Mouse (Mus musculus) kidney, adult 11 months (tissue): Measurements from ENCODE around the gene Slc3a1.

Experiments used
- DNase-seq: peaks from one replicate; pipeline ENCODE4 v3.0.0; 2022

Slc3a1 gene

DNA sequence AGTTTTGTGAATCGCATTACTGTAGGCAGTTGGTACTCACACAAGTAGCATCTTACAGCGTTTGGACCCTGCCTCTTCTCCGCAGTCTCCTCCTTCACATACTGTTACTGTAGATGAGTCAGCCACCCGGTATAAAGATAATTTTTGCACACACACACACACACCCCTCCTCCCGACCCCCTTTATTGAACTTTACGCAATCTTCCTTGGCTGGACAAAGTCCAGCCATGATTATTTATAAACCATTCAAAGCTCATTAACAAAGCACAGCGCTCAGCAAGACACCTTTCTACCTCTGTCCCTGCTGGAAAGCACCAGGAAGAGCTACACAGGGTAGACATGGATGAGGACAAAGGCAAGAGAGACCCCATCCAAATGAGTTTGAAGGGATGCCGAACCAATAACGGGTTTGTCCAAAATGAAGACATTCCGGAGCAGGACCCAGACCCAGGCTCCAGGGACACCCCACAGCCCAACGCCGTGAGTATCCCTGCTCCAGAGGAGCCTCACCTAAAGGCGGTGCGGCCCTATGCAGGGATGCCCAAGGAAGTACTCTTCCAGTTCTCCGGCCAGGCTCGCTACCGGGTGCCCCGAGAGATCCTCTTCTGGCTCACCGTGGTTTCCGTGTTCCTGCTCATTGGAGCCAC, at the start of gene Slc3a1:
Gene Slc3a1 (plus strand): TSS at position 284 of the 647 bp plus-strand sequence.
- peak; percentile 60 for DNase-seq

DNA sequence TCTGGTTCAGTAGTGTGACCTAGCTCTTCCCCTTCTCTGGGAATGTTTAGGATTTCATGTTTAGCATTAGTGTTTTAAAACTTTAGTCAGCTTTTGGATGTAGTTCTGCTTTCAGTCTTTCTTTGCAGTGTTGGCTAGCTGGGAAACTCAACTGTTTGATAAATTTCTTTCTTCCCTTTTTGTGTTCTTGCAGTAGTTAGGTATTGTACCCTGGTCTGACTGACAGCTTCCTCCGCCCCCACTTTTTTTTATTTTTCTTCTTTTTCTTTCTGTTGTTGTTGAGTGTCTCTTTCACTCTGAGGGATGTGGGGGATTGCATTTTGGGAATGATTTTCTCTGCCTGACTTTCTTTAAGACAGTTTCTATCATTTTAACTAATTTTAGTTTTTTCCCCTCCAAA, 46.5 kb upstream of the Slc3a1 start:
- no peak for DNase-seq

GRCm38 (mm10) chr17:84982735-84983134, 45.4 kb upstream of the Slc3a1 start:
- DNase-seq, result no peak

- DNase-seq, result no peak
Observed at GRCm38 (mm10) chr17:84986368-84986767, 41.8 kb upstream of the Slc3a1 start.

- DNase-seq, result no peak
Observed at GRCm38 (mm10) chr17:84987834-84988410, 40.3 kb upstream of the Slc3a1 start.

DNA sequence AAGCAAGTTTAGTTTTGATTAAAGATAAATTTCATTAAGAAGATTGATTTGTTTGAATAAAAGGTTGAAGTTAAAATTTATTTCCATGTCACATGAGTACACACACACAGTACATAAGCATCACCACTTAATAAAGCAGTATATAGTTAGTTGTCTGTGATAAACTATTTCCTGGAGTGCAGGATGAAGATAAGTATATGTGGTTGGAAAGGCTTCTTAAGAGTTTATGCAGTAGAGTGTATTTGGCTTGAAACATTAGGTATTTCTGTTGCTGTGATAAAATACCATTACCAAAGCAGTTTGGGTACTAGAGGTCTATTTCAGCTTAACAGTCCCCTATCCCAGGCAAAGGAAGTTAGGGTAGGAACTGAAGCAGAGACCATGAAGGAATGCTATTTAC, 39.7 kb upstream of the Slc3a1 start:
- no peak for DNase-seq

- no peak for DNase-seq
Observed at GRCm38 (mm10) chr17:84995844-84996243, 32.3 kb upstream of the Slc3a1 start.

DNA sequence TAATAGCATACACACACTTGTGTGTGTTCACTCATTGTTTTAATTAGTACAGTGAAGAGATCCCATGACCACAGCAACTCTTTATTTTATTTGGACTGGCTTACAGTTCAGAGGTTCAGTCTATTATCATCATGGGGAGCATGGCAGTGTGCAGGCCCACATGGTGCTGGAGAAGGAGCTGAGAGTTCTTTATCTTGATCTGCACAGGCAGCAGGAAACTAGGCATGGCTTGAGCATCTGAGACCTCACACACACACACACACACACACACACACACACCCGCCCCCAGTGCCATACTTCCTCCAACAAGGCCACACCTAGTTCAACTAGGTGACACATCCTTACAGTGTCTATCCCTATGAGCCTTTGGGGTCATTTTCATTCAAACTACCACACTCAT, 30.5 kb upstream of the Slc3a1 start:
- no peak for DNase-seq

- no peak for DNase-seq
Observed at GRCm38 (mm10) chr17:84999636-85000035, 28.5 kb upstream of the Slc3a1 start.

GRCm38 (mm10) chr17:85013485-85013884, 14.7 kb upstream of the Slc3a1 start:
- DNase-seq, result no peak

DNA sequence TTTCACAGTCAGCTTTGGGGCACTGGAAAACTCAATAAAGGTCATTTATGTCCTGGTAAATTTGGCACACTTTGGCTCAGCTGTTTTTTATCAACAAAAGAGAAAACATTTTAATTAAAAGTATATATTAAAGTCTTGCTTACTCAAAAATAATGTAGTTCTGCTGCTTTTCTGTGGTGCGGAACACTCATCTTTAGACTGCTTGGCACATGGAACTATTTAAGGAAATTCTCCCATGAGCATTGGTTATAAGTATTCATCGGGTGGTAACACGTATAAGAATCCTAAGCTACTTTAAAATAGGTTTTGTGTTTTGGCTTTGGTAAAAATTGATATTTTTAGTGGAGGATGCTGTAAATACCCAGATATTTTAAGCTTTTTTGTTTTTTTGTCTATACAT, 13.5 kb upstream of the Slc3a1 start:
- DNase-seq, result no peak

DNA sequence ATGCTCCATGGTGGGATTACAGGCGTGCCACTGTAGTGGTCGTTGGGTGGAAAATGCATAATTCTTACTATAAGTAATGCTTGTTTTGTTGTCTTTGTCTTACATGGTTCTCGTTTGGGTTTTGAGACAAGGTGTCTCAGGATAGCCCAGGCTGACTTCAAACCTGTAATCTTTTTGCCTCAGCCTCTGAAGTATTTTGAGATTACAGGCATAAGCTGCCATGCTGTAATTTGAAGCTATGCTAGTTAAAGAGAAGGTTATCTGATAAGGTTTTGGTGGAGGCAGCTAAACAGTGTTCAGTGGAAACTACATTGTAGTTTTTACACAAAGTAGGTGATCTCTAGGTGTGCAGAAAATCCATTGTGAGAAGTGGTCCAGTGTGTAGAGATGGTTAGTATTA, 9.8 kb upstream of the Slc3a1 start:
- DNase-seq, result no peak

DNA sequence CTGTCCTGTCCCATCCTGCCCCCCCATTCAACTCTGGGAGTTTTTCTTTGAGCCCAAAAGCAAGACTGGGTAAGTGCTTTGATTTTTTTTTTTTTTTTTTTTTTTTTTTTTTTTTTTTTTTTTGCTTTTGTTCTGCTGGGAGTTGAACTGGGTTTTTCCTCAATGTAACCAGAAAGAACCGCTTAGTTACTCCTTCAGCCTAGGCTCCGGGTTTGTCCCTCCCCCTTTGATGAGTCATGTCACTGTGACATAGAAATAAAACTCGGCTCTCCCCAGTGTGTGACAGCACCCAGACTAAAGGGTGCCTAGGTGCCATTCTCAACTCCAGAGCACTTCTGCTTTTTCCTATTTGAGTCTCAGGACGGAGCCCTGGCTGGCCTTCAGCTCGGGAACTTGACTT, 9.4 kb upstream of the Slc3a1 start:
- DNase-seq, result no peak

GRCm38 (mm10) chr17:85020343-85020742, 7.8 kb upstream of the Slc3a1 start:
- no peak for DNase-seq

DNA sequence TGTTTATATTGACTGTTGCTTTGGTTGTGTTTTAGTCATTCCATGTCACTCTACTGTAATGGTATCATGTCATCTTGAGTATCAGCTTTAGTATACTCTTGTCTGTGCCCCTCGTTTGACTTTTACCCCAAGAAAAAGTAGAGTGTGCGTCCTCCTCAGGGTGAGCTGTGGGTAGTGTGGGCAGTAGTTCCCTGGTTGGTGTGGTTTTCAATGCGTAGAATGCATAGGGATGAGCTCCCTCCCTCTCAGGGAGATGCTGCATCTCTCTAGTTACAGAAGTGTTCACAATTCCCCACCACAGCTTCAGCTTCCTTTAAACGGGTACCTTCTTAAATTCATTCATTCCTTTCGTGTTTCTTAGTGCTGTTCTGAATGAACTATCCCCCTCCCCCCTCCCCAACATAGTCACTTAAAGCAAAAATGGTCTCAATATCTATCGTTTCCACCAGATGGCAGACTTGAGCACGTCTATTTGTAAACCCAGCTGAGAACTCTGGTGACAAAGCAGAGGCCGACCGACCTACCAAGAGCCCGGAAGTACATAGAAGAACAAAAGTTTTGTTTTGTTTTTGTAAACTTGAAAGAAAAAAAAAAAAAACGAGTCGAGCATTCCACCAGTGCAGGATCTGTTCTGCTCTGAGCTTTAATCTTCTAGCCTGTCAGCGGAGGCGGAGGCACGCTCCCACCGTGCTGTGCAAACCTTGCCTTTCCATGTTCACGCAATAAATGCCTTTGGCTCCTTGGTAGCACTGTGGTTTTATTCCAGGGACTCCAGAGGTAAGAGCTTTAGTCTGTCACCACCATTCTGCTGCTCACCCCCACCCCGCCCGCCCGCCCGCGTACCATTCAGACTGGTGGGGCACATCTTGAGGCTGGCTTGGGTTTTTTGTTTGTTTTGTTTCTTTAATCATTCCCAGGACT, 4.7 kb upstream of the Slc3a1 start:
- DNase-seq, result peak; percentile 47

DNA sequence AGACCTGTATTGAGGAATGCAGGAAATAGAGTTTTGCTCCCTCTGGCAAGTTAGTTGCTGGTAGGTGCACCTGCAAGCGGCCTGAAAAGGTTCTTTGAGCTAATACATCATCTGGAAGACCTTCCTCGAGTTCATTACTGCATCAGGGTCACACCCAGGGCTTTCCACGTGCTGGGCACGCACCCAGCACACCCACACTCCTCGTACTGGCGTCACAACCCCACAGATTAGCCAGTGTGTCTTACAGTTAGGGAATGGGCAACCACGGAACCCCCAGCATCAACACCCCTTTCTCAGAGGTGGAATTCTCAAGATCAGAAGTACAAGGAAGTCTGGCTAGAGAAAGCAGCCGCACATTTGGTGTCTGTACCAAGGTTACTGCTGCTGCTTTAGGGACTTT, 3.9 kb upstream of the Slc3a1 start:
- DNase-seq, result no peak

DNA sequence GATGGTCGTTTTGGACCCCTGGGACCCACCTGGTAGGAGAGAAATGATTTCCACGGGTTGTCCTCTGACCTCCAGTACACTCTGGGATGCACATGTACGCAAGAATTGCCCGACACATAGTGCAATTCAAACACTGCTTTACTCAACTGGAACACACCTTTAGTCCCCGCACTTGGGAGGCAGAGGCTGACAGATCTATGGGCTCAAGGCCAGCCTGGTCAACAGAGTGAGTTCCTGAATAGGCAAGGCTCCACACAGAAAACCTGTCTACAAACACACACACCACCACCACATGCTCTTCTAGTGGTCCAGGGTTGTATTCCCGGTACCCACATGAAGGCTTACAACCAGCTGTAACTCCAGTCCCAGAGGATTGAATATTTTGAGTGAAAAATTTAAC, 3.0 kb upstream of the Slc3a1 start:
- DNase-seq, result no peak

DNA sequence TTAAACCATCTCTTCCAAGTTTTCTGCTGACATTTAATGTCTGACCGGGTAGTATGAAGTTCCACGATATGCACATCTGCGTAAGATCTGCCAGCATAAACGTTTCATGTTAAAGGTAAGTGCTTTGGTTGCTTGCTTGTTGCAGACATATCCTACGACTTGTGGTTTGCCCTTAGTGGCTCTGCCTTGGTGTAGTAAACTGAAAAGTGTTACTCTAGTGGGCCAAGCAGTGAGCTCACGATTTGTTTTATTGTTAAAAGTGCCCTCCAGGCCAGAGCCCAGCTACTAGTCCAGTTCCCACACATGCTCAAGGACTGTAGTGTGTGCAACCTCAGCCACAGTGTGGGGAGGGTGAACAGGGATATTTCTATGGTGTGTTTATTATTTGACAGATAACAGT, 1.7 kb upstream of the Slc3a1 start:
- DNase-seq, result no peak

GRCm38 (mm10) chr17:85027247-85027646, 929 bp upstream of the Slc3a1 start:
- peak; percentile 56 for DNase-seq

DNA sequence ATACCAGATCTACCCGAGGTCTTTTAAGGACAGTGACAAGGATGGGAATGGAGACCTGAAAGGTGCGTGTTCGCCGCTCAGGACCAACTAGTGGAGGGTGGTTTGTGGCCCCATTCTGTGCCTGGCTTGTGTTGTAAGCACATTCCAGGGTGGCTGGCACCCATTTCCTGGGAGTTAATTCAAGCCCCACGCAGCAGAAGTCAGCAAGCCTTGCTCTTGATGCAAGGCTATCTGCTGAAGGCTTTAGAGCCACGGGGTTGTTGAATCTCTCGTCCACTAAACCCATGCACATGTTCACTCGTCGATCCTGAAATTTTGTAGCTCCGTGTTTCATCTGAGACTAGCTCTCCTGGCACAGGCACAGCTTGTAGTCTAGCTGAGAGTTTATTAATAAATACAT, 621 bp downstream of the Slc3a1 start:
- no peak for DNase-seq

- no peak for DNase-seq
Observed at GRCm38 (mm10) chr17:85030651-85031050, 2.5 kb downstream of the Slc3a1 start.

DNA sequence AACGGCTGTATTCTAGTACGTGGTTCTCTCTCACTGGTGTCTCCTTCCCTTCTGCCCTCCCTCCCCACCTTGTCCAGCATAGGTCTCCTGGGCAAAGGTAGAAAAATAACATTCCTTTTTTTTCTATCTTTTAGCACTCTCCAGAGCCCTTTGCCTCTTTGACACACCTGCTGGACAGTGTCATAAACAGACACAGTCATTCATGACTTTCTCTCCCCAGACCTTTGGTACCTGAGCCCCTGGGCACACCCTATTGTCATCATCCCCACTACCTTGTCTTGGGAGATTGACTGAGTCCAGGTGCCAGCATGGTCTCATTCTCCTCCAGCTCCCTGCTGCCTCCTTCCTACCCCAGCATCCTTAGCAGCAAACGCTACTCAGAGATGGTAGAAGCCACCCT, 4.9 kb downstream of the Slc3a1 start:
- no peak for DNase-seq

- no peak for DNase-seq
Observed at GRCm38 (mm10) chr17:85034068-85034467, 5.9 kb downstream of the Slc3a1 start.

DNA sequence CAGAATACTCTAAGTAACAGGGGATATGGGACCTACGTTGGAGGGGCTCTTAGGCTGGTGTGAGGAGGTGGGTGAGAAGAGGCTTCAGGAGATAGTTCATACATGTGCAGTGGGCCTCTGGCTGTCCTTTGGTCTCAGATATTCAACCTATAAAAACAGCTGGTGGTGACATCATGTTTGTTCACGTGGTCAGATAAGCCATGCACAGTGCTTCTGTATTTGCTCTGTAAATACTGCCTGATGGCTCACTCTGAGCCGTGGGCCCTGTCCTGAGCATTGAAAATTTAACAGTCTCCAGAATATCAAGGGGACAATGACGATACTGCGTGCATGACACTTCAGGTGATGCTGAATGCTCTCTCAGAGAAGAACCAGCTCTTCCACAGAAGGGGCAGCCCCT, 9.7 kb downstream of the Slc3a1 start:
- no peak for DNase-seq
